Mouse (Mus musculus) E14TG2a.4 (cell line): ENCODE results near the gene N4bp1.

Experiments used
- CTCF ChIP-seq: conservative IDR thresholded peaks from 2 replicates; pipeline ENCODE4 v1.5.1; 2014; ENCODE audit warnings: low read length
- POU5F1 ChIP-seq: IDR thresholded peaks from 2 replicates; pipeline ENCODE4 v1.6.1; 2014; ENCODE audit warnings: low read length, borderline replicate concordance

DNA sequence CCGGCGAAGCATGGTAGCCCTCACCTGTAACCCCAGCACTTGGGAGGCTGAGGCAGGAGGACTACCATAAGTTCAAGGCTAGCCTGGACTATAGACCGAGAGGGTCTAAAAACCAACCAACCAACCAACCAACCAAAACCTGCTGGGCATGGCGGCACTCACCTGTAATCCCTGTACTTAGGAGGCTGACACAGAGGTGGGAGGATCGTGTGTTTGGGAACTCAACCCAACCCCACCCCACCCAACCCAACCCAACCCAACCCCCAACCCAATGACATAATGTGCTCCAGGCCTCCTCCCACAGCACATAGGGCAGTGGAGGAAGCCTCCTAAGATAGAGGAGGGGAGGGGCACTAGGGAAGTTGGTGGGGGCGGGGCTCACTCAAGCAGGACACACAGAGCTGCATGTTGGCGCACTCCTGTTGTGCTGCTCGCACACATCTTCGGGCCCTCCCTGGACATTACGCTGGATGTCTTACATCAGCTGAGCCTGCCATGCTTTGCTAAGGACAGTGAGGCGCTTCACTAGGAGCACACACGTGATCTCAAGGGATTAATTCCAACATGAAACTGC is 44.9 kb downstream of the N4bp1 start:
- TF ChIP-seq CTCF (no peak), POU5F1 (no peak)
